Mouse (Mus musculus) MEL (cell line): ENCODE measurements around the gene Amz1. TPM values are rescaled to one million over a fixed set of nuclear protein-coding genes. Genes with fewer than 3 reads are reported as not detected.

Experiments used
- DNase-seq: peaks from one replicate; pipeline ENCODE4 v3.0.0; 2011; ENCODE audit warnings: low read depth, low spot score
- H3K27ac ChIP-seq: 2 replicates; pipeline ENCODE4 v1.5.1; 2012; ENCODE audit warnings: low read depth, mild to moderate bottlenecking, control low read depth, low read length, moderate library complexity; ENCODE audit not compliant: control insufficient read depth
- H3K27me3 ChIP-seq, 2 experiments: fragments of 150-350 bp in 1 of 2; sonication (generic) in 1 of 2; 2 replicates each; pipeline ENCODE4 v1.6.1; 2012; ENCODE audit warnings: low read length in 2 of 2, mild to moderate bottlenecking in 2 of 2, improper control_type of control experiment in 1 of 2, moderate library complexity in 1 of 2; ENCODE audit not compliant: insufficient read depth in 2 of 2, control insufficient read depth in 1 of 2
- H3K36me3 ChIP-seq, 2 experiments: 2 replicates each; pipeline ENCODE4 v1.6.1; 2012 to 2014; ENCODE audit warnings: low read length in 2 of 2, improper control_type of control experiment in 1 of 2, inconsistent platforms in 1 of 2, mild to moderate bottlenecking in 1 of 2; ENCODE audit not compliant: insufficient read depth in 2 of 2, control insufficient read depth in 1 of 2
- H3K4me1 ChIP-seq, 2 experiments: fragments of 150-350 bp in 1 of 2; sonication (generic) in 1 of 2; 2 replicates each; pipeline ENCODE4 v1.6.1; 2012; ENCODE audit warnings: low read length in 2 of 2, improper control_type of control experiment in 1 of 2, mild to moderate bottlenecking in 1 of 2; ENCODE audit not compliant: insufficient read depth in 2 of 2, control insufficient read depth in 1 of 2
- H3K4me3 ChIP-seq, 2 experiments: fragments of 150-350 bp in 1 of 2; sonication (generic) in 1 of 2; 2 replicates each; pipeline ENCODE4 v1.5.1; 2012; ENCODE audit warnings: low read depth in 2 of 2, low read length in 2 of 2, mild to moderate bottlenecking in 2 of 2, moderate library complexity in 2 of 2, control low read depth in 1 of 2, improper control_type of control experiment in 1 of 2; ENCODE audit not compliant: control insufficient read depth in 1 of 2, insufficient read depth in 1 of 2
- H3K79me2 ChIP-seq: 2 replicates; pipeline ENCODE4 v1.6.1; 2012; ENCODE audit warnings: mild to moderate bottlenecking, low read length, moderate library complexity; ENCODE audit not compliant: control insufficient read depth, poor library complexity, insufficient read depth
- H3K9ac ChIP-seq: 2 replicates; pipeline ENCODE4 v1.6.1; 2012; ENCODE audit warnings: low read depth, mild to moderate bottlenecking, control low read depth, low read length, moderate library complexity; ENCODE audit not compliant: control insufficient read depth, poor library complexity, severe bottlenecking
- H3K9me3 ChIP-seq: fragments of 150-350 bp; sonication (generic); replicated peaks from 2 replicates; pipeline ENCODE4 v1.6.1; 2012; ENCODE audit warnings: mild to moderate bottlenecking, low read length, improper control_type of control experiment, moderate library complexity; ENCODE audit not compliant: insufficient read depth
- CHD1 ChIP-seq: IDR thresholded peaks from 2 replicates; pipeline ENCODE4 v1.6.1; 2012; ENCODE audit warnings: low read depth, mild to moderate bottlenecking, inconsistent platforms, low read length, improper control_type of control experiment
- CHD2 ChIP-seq: IDR thresholded peaks from 2 replicates; pipeline ENCODE4 v1.6.1; 2011; ENCODE audit warnings: low read length, improper control_type of control experiment
- CTCF ChIP-seq, 3 experiments: IDR thresholded peaks in 2 of 3; conservative IDR thresholded peaks in 1 of 3; 2 replicates each; pipeline ENCODE4 v1.5.1; 2011 to 2012; ENCODE audit warnings: low read length in 3 of 3, low read depth in 2 of 3, mild to moderate bottlenecking in 2 of 3, improper control_type of control experiment in 1 of 3, inconsistent platforms in 1 of 3, mixed read lengths in 1 of 3, moderate library complexity in 1 of 3; ENCODE audit not compliant: control insufficient read depth in 1 of 3, insufficient read depth in 1 of 3, poor library complexity in 1 of 3, severe bottlenecking in 1 of 3
- E2F4 ChIP-seq: IDR thresholded peaks from 2 replicates; pipeline ENCODE4 v1.6.1; 2011; ENCODE audit warnings: low read depth, low read length, improper control_type of control experiment, borderline replicate concordance
- ELF1 ChIP-seq: IDR thresholded peaks from 2 replicates; pipeline ENCODE4 v1.6.1; 2014; ENCODE audit warnings: low read depth, mild to moderate bottlenecking, inconsistent platforms, low read length, improper control_type of control experiment, moderate library complexity
- ETS1 ChIP-seq: IDR thresholded peaks from 2 replicates; pipeline ENCODE4 v1.6.1; 2012; ENCODE audit warnings: low read depth, mild to moderate bottlenecking, inconsistent platforms, low read length, improper control_type of control experiment, moderate library complexity
- GABPA ChIP-seq: IDR thresholded peaks from 2 replicates; pipeline ENCODE4 v1.6.1; 2012; ENCODE audit warnings: low read depth, mild to moderate bottlenecking, inconsistent platforms, low read length, improper control_type of control experiment, moderate library complexity
- GATA1 ChIP-seq: IDR thresholded peaks from 2 replicates; pipeline ENCODE4 v1.6.1; 2011; ENCODE audit warnings: low read depth, low read length, improper control_type of control experiment
- JUND ChIP-seq: IDR thresholded peaks from 2 replicates; pipeline ENCODE4 v1.6.1; 2011; ENCODE audit warnings: low read depth, mild to moderate bottlenecking, improper control_type of control experiment, low read length
- KAT2A ChIP-seq: conservative IDR thresholded peaks from 2 replicates; pipeline ENCODE4 v1.6.1; 2012; ENCODE audit warnings: low read depth, low read length, improper control_type of control experiment, inconsistent platforms
- MAX ChIP-seq: IDR thresholded peaks from 2 replicates; pipeline ENCODE4 v1.6.1; 2011; ENCODE audit warnings: low read length, improper control_type of control experiment
- MYB ChIP-seq: IDR thresholded peaks from 2 replicates; pipeline ENCODE4 v1.6.1; 2011; ENCODE audit warnings: mild to moderate bottlenecking, low read depth, low read length, improper control_type of control experiment
- NELFE ChIP-seq: IDR thresholded peaks from 2 replicates; pipeline ENCODE4 v1.6.1; 2011; ENCODE audit warnings: low read depth, low read length, improper control_type of control experiment
- NRF1 ChIP-seq: IDR thresholded peaks from 2 replicates; pipeline ENCODE4 v1.6.1; 2014; ENCODE audit warnings: low read depth, mild to moderate bottlenecking, inconsistent platforms, low read length, improper control_type of control experiment, moderate library complexity; ENCODE audit not compliant: poor library complexity, insufficient read depth, severe bottlenecking
- POLR2AphosphoS2 ChIP-seq: IDR thresholded peaks from 2 replicates; pipeline ENCODE4 v1.6.1; 2011; ENCODE audit warnings: low read length, improper control_type of control experiment
- POLR2AphosphoS5 ChIP-seq: IDR thresholded peaks from 2 replicates; pipeline ENCODE4 v1.6.1; 2012; ENCODE audit warnings: low read depth, borderline replicate concordance, mild to moderate bottlenecking, inconsistent platforms, low read length, moderate library complexity, mixed read lengths
- RAD21 ChIP-seq: IDR thresholded peaks from 2 replicates; pipeline ENCODE4 v1.6.1; 2011; ENCODE audit warnings: mild to moderate bottlenecking, low read depth, low read length, improper control_type of control experiment
- RCOR1 ChIP-seq: IDR thresholded peaks from 2 replicates; pipeline ENCODE4 v1.6.1; 2012; ENCODE audit warnings: low read depth, mild to moderate bottlenecking, inconsistent platforms, low read length, improper control_type of control experiment
- TAL1 ChIP-seq: IDR thresholded peaks from 2 replicates; pipeline ENCODE4 v1.6.1; 2012; ENCODE audit warnings: mild to moderate bottlenecking, inconsistent platforms, low read length, moderate library complexity, mixed read lengths
- USF1 ChIP-seq: IDR thresholded peaks from 2 replicates; pipeline ENCODE4 v1.6.1; 2014; ENCODE audit warnings: low read depth, mild to moderate bottlenecking, inconsistent platforms, low read length, improper control_type of control experiment, moderate library complexity
- USF2 ChIP-seq, 2 experiments: IDR thresholded peaks; 2 replicates each; pipeline ENCODE4 v1.6.1; 2011 to 2012; ENCODE audit warnings: improper control_type of control experiment in 2 of 2, low read length in 2 of 2, borderline replicate concordance in 1 of 2, inconsistent platforms in 1 of 2, low read depth in 1 of 2, mild to moderate bottlenecking in 1 of 2; ENCODE audit not compliant: insufficient read depth in 1 of 2
- ZKSCAN1 ChIP-seq: IDR thresholded peaks from 2 replicates; pipeline ENCODE4 v1.6.1; 2012; ENCODE audit warnings: low read depth, mild to moderate bottlenecking, inconsistent platforms, low read length, improper control_type of control experiment, moderate library complexity
- polyA plus RNA-seq, 2 experiments: library from polyadenylated mRNA; stranded (reverse) in 1 of 2; unstranded in 1 of 2; fragments of >175 nt in 1 of 2; fragments of >200 nt in 1 of 2; gene quantifications; 2 replicates each; pipeline versions ENCODE4 v1.2.1 to v1.2.4; 2012; ENCODE audit warnings: low replicate concordance in 2 of 2, low read depth in 1 of 2; ENCODE audit not compliant: insufficient read length in 2 of 2, insufficient read depth in 1 of 2, missing spikeins in 1 of 2
- total RNA-seq: library from RNA; depleted of rRNA; stranded (reverse); fragments of 300-350 nt; gene quantifications from 2 replicates; pipeline ENCODE4 v1.2.3, GENCODE M21; 2012

Gene Amz1
- total and polyA plus RNA-seq, 3 experiments, result 0.68 to 1.7 TPM; not detected in 1

DNA sequence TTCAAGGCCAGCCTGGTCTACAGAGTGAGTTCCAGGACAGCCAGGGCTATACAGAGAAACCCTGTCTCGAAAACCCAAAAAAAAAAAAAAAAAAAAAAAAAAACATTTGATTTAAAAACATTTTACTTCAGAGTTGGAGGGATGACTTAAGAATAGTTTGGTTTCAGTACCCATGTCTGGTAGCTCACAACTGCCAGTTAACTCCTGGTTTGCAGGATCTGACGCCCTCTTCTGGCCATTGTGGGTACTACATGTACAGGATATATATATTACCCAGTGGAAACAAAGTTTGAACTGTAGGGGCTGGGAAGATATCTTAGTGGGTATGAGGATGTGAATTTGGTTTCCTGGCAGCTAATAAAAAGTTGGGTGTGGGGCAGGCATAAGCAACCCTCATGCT, 27.0 kb downstream of the Amz1 start (continued):
- TF ChIP-seq POLR2AphosphoS2 (no peak), USF2 (IDR thresholded peaks at IDR 0.05; ENCODE audit: borderline replicate concordance in 1 of 2, insufficient read depth in 1 of 2, low read depth in 1 of 2, low read length in 2 of 2) (no peak), E2F4 (no peak), MYB (no peak), CHD2 (no peak), ETS1 (no peak), POLR2AphosphoS5 (no peak), CTCF (IDR thresholded peaks at IDR 0.05 in 2 of 3, conservative IDR thresholded peaks at IDR 0.05 in 1 of 3; ENCODE audit: control insufficient read depth in 1 of 3, insufficient read depth in 1 of 3, low read depth in 2 of 3, low read length in 3 of 3, poor library complexity in 1 of 3, severe bottlenecking in 1 of 3) (peak; percentile 58 to 89 (median 74)), USF1 (no peak), ELF1 (no peak), JUND (no peak), RAD21 (peak; percentile 44), KAT2A (no peak), GABPA (no peak), ZKSCAN1 (no peak), NELFE (no peak), RCOR1 (no peak), TAL1 (no peak)
- TF ChIP-seq, all 39 proteins: peak for 5

DNA sequence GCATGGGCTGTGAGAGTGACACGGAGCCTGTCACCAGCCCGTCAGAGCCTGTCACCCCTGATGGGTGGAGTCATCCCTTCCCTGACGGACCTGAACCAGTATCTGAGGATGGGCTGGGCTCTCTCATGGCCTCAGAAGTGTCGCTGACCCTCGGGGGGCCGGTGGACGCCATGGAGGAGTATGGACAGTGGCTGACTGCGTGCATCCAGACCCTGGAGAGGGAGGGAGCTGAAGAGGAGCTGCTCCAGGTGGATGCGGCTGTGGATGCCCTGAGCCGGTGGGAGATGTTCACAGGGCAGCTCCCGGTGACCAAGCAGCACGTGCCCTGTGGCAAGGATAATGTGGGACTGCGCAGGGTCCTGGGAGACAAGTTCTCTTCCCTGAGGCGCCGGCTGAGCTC, 28.1 kb downstream of the Amz1 start:
- H3K4me3 ChIP-seq, result no peak overlapping the region
- no peak for DNase-seq
- H3K79me2 ChIP-seq, result no peaks in the 10 kb centered on the region
- H3K27me3 ChIP-seq, result no peaks in the 10 kb centered on the region
- H3K4me1 ChIP-seq, result peaks cover 0 to 14% of the 10 kb centered on the region in 2 experiments; a peak in 2 of 4 replicates
- H3K9me3 ChIP-seq, result no peaks in the 10 kb centered on the region
- TF ChIP-seq NRF1 (no peak), CHD2 (no peak), KAT2A (no peak), GATA1 (no peak), USF2 (IDR thresholded peaks at IDR 0.05; ENCODE audit: borderline replicate concordance in 1 of 2, insufficient read depth in 1 of 2, low read depth in 1 of 2, low read length in 2 of 2) (no peak), NELFE (no peak), MAX (no peak), CHD1 (no peak)
- TF ChIP-seq, all 39 proteins: peak for 0
- Histone ChIP-seq H3K27ac (no peak overlapping the region), H3K36me3 (peaks cover 0 to 3% of the 10 kb centered on the region in 2 experiments; a peak in 1 of 4 replicates), H3K9ac (no peak overlapping the region)
